Mouse (Mus musculus) left cerebral cortex, adult 9 months (tissue): ENCODE data around the gene Igfals.
A peak's percentile ranks its signal among the peaks of the same experiment; 100 is the strongest.

Experiments used
- DNase-seq, 2 experiments: peaks; one replicate each; pipeline ENCODE4 v3.0.0; 2022; ENCODE audit warnings: low spot score in 2 of 2

Igfals gene

DNA sequence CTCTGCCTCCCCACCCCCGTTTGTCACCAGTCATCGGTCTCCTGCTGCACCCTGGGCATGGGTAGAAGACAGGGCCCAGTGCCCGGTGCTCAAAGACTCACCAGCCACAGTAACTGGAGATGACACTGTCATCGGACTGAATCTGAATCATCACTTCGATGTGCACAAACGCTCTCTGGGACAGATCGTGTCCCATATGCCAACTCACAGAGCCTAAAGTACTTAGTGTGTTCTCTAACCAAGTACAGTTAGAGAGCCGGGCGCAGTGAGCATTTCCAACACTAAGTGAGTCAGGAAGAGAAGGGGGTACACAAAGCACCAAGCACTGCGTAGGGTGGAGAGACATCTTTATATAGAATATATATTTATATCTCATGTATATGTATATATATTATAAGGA lies 2.1 kb downstream of the Igfals start:
- peak in 1 of 2 experiments; percentile 42 for DNase-seq

DNA sequence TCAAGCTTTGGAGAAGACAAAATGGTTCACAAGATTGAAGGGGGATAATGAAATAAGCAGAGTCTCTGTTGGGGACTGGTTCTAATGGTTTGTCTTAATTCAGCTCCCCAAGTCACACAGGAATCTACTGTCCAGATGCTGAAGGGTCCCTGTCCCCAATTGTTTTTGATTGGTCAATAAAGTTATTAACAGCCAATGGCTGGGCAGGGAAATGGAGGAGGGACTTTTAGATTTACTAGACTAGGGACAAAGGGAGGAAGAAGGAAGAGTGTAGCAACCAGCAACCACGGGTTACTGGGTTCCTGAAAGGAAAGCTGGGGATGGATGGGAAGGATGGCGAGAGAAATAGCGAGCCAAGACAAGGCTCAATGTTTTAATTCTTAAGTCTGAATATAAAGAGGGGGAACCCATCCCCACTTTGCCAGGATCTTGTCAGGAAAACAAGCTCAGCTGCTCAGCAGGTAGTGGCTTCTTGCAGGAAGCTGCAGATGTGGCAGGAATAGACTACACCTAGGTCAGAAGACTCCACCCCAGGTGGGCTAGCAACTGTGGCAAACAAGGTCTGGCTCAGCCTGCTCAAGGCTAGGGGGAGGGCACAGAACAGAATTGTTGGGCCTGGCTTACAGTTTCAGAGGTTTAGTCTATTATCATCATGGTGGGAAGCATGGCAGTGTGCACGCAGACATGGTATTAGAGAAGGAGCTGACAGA lies 8.1 kb downstream of the Igfals start:
- DNase-seq = no peak

- DNase-seq = no peak
Observed at GRCm38 (mm10) chr17:24874405-24874745, 8.6 kb downstream of the Igfals start.

DNA sequence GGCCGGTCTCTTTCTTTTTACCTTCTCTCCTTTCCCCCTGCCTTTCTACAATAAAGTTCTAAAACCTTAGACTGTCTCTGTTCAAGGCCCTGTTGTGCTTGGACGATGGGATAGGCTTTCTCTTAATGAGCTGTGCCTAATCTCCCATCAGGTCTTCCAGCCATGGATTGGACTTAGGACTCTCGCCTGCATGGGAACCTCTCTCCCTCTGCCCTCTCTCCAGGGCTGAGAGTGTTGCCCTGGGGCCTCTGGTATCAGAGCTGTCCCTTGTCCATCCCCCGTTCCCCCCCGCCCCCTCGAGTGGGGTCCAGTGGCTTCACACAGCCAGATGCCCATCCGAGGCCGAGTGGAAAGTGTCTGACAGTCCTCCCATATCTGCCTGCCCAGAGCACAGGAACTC lies 9.2 kb downstream of the Igfals start:
- DNase-seq = no peak

GRCm38 (mm10) chr17:24877336-24878116 lies 11.7 kb downstream of the Igfals start:
- no peak for DNase-seq

- no peak for DNase-seq
Observed at GRCm38 (mm10) chr17:24878117-24878397, 12.3 kb downstream of the Igfals start.

GRCm38 (mm10) chr17:24878531-24878930 lies 12.7 kb downstream of the Igfals start:
- DNase-seq = no peak

- DNase-seq = no peak
Observed at GRCm38 (mm10) chr17:24881738-24882440, 16.1 kb downstream of the Igfals start.

GRCm38 (mm10) chr17:24884391-24884790 lies 18.6 kb downstream of the Igfals start:
- no peak for DNase-seq

DNA sequence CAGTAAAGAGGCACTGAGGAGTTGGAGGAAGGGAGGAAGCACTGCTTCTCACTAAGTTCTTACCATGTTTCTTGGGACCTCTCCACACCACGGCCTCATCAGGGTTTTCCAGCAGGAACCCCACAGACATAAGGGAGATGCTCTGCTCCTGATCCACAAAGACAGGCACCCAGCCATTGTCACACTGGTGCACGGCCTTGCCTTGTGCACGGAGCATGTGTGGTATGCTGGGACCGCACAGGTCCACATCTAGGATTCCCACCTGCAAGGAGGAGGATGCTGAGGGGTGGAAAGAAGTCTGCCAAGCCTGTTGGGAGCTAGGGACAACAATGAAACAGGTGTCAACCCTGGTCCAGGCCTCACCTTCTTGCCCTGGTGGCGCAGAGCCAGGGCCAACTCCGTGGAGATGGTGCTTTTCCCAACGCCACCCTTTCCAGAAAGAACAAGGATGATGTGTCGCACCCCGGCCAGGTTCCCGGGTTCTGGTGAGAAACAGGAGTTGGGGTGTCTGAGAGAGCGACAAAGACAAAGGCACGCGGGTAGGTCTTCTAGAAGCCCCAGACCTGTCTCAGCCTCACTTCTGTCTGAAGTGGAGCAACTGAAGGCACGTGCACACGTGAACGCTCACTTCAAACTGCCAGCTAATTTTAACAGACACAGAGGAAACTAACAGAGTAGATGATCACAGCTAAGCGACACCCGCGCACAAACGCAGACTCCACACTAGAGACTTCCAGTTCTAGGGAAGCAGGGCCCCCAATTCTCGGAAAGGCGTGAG lies 19.7 kb downstream of the Igfals start:
- DNase-seq = no peak

DNA sequence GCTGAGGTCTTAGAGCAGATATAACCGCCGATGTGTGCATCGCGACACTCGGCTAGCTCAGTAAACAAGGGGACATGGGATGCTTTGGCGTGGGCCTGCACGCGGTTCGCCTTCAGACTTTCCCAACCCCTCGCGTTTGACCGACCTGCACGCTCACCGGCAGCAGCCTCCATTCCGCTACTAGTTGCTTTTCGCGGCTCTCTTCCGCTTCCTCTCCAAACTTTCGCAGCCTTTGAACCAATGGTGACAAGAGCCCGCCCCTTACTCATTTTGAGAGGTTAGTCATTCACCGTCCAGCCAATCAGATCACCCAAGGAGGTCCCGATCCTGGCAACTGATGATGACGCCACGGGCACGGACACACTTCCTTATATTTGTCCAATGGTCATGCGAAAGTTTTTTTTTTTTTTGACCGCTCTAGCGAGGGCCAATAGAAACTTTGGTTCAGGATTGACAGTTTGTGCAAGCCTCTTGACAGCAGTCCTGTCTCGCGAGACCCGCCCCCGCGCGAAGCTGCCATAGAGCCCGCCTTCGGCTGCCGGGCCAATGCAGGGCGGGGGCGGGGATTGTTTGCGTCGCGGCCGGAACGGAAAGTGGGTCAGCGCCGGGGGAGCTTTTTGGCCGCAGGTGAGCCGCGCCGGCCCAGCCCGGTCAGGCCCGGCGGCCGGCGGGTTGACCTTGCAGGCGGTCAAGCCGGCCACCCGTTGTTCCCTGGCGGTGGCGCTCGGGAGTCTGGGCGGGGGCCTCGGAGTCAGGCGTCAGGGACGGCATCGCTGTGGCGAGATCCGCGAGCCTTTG lies 20.5 kb downstream of the Igfals start, which contains the start of the genes Nubp2 and Spsb3:
Gene Nubp2 (minus strand): TSS at position 216 of the 798 bp plus-strand sequence.
Gene Spsb3 (plus strand): TSS at position 510 of the 798 bp plus-strand sequence.
- DNase-seq = peak; percentile 99 to 100

DNA sequence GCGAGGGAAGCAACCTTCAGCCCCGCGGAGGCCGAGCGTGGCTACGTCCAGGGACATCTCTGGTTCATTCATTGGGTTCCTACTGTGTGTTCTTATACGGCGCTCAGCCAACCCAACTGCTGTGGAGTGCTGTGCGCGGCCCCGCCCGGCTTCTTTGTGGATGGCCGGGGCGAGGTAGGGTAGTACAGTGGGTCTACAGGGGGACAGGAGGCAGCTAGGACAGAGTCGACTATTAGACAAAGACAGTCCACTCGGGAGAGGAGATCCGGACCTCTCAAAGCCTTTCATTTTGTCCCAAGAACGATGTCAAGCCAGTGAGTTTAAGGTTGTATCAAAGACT lies 21.1 kb downstream of the Igfals start:
- DNase-seq = no peak

DNA sequence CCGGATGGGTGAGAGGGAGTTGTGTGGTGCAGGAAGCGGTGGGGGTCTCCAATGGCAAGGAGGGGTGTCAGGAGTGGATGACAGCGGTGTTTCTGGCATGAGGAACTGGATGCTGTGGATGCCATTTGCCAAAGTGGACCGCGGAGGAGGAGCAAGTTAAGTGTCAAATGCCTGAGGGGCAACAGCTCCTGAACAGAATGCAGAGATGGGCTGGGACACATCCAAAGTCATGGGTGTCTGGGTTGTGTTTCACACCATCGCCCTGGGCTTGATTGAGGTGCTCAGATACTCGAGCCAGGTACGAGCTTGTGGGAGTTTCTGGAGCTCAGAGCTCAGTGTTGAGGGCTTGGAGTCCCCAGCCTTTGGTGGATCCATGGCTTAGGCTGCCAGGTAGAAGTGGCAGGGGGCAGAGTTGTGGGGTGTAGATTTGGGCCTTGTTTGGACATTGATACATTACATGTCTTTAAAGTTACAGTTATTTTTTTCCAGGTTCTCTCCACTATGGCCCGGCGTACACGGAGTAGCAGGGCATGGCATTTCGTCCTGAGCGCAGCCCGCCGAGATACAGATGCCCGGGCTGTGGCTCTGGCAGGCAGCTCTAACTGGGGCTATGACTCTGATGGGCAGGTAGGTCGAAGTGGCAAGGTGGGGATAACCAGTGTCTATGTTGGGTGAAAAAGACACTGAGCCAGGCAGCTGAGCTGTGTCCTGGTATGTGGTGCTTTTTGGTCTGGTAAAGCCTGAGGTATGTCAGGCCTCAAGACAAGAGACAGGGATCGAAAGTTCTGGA lies 21.7 kb downstream of the Igfals start:
- no peak for DNase-seq

GRCm38 (mm10) chr17:24888862-24889261 lies 23.1 kb downstream of the Igfals start:
- no peak for DNase-seq

DNA sequence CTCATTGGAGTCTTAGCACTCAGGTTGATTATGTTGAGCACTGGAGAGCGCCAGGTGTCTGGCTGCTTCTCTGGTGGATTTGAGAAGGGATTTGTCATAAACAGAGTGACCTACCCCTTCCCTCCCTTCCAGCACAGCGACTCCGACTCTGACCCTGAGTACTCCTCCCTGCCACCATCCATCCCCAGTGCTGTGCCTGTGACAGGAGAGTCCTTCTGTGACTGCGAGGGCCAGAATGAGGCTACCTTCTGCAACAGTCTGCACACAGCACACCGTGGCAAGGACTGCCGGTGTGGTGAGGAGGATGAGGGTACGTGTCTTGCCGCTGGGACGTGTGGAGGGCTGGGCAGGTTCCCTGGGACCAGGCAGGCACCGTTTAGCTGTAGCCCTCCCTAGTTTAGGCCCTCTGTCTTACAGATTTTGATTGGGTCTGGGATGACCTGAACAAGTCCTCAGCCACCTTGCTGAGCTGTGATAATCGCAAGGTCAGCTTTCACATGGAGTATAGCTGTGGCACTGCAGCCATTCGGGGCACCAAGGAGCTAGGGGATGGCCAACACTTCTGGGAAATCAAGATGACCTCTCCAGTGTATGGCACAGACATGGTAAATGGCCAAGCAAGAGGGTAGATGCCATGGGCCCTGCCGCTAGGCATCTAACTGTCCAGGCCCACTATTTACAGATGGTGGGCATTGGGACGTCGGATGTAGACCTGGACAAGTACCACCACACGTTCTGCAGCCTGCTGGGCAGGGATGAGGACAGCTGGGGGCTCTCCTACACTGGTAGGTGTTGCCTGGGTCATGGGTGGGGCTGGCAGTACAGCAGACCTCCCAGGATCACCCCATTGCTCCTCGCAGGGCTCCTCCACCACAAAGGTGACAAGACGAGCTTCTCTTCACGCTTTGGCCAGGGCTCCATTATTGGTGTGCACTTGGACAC lies 24.6 kb downstream of the Igfals start:
- no peak for DNase-seq

GRCm38 (mm10) chr17:24891321-24891720 lies 25.5 kb downstream of the Igfals start:
- no peak for DNase-seq

GRCm38 (mm10) chr17:24892785-24893184 lies 27.0 kb downstream of the Igfals start:
- no peak for DNase-seq

DNA sequence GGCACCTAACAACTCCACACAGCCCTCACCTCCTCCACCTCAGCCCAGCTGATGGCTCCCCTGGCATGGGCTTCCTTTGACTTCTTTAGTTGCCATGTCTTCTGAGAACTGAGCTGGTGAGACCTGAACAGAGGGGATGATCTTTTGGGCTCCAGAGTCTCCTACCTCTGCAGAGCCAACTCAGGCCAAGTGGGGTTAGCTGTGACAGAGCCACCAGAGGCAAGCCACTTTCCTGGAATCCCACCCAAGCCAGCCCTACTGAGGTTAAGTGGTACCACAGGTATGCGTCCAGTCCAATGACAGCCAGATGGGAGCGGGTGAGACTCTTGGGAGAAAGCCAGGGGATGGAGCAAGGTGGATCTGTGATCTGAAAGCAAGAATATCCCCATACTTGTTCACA lies 27.5 kb downstream of the Igfals start:
- DNase-seq = no peak
